Mouse (Mus musculus) MEL (cell line): ENCODE measurements at regions not wholly inside any gene's neighbourhood (a gene's known extent, or its start where the extent isn't known, plus 50 kb on each side); places are given as distances from the start of the nearest gene placed in this dataset.

ENCODE experiments used
- CHD1 ChIP-seq: IDR thresholded peaks from 2 replicates; pipeline ENCODE4 v1.6.1; 2012; ENCODE audit warnings: low read depth, mild to moderate bottlenecking, inconsistent platforms, low read length, improper control_type of control experiment
- CTCF ChIP-seq, 3 experiments: IDR thresholded peaks in 2 of 3; conservative IDR thresholded peaks in 1 of 3; 2 replicates each; pipeline ENCODE4 v1.5.1; 2011 to 2012; ENCODE audit warnings: low read length in 3 of 3, low read depth in 2 of 3, mild to moderate bottlenecking in 2 of 3, improper control_type of control experiment in 1 of 3, inconsistent platforms in 1 of 3, mixed read lengths in 1 of 3, moderate library complexity in 1 of 3; ENCODE audit not compliant: control insufficient read depth in 1 of 3, insufficient read depth in 1 of 3, poor library complexity in 1 of 3, severe bottlenecking in 1 of 3
- E2F4 ChIP-seq: IDR thresholded peaks from 2 replicates; pipeline ENCODE4 v1.6.1; 2011; ENCODE audit warnings: low read depth, low read length, improper control_type of control experiment, borderline replicate concordance
- MXI1 ChIP-seq: IDR thresholded peaks from 2 replicates; pipeline ENCODE4 v1.6.1; 2011; ENCODE audit warnings: mild to moderate bottlenecking, low read depth, low read length, improper control_type of control experiment
- TCF12 ChIP-seq: IDR thresholded peaks from 2 replicates; pipeline ENCODE4 v1.6.1; 2014; ENCODE audit warnings: low read depth, mild to moderate bottlenecking, inconsistent platforms, low read length, improper control_type of control experiment, moderate library complexity

DNA sequence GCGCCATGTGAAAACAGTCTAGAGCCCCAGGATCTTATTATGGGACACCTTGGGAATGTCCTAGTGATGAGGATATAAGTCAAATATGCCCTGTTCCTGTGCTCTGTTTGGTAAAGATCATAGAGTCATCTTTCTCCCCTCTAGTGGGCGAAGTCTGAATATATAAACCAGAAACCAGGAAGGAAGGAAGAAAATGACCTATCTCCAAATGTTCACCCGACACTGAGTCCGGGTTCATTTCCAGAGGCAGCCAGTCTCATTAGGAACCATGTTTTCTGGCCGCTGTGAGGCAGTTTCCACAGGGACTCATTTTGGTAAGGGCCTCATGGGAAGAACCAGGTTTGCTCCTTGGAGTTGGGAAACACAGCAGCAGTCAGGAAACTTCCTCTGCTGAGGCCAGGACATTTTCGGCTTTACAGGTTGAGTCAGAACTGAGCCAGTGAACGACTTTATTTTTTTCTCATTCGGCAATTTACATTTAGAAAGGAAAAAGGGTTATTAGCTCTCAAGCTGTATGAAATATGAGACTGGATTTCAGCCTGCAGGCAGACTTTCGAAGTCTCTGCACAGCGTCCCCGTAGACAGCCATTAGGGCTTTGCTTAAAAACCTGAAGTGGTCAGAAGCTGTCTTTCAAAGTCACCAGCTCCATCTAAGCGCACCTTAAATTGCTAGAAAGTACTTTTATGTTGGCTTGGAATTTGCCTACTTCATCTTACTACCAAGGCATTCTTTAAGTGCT lies 64.0 kb upstream of the Ssx2ip start:
- peak in 1 of 3 experiments; percentile 12; a peak in 1 of 6 replicates for TF ChIP-seq CTCF (IDR thresholded peaks at IDR 0.05 in 2 of 3, conservative IDR thresholded peaks at IDR 0.05 in 1 of 3; ENCODE audit: control insufficient read depth in 1 of 3, insufficient read depth in 1 of 3, low read depth in 2 of 3, low read length in 3 of 3, poor library complexity in 1 of 3, severe bottlenecking in 1 of 3)
- TF ChIP-seq MXI1: no peak
- TF ChIP-seq E2F4: no peak
- TF ChIP-seq CHD1: no peak
- TF ChIP-seq TCF12: no peak
